Mouse (Mus musculus) kidney, adult 2 months (tissue): Measurements from ENCODE around the gene Gm9999. TPM values are rescaled to one million over a fixed set of nuclear protein-coding genes. Genes with fewer than 3 reads are reported as not detected.
"Not testable (repeated sequence)": the region's sequence is repeated elsewhere in the genome, so short reads cannot be mapped to it uniquely, and the experiment has no call there.

Experiments
- DNase-seq: peaks from one replicate; pipeline ENCODE4 v3.0.0; 2021
- H3K27ac ChIP-seq: fragments of 200-500 bp; 2 replicates; pipeline ENCODE4 v1.5.1; 2012; ENCODE audit warnings: low read depth, low read length, control low read depth, inconsistent platforms; ENCODE audit not compliant: insufficient read depth
- H3K27me3 ChIP-seq: fragments of 200-500 bp; replicated peaks from 2 replicates; pipeline ENCODE4 v1.6.1; 2012; ENCODE audit warnings: mild to moderate bottlenecking, moderate library complexity, low read length, inconsistent platforms; ENCODE audit not compliant: control insufficient read depth, insufficient read depth
- H3K36me3 ChIP-seq: fragments of 200-500 bp; 2 replicates; pipeline ENCODE4 v1.6.1; 2012; ENCODE audit warnings: mild to moderate bottlenecking, moderate library complexity, low read length, inconsistent platforms; ENCODE audit not compliant: control insufficient read depth, insufficient read depth
- H3K4me1 ChIP-seq: fragments of 200-500 bp; 2 replicates; pipeline ENCODE4 v1.6.1; 2011; ENCODE audit warnings: low read length; ENCODE audit not compliant: control insufficient read depth, insufficient read depth
- H3K4me3 ChIP-seq: fragments of 200-500 bp; 2 replicates; pipeline ENCODE4 v1.5.1; 2011; ENCODE audit warnings: mild to moderate bottlenecking, low read depth, low read length, control low read depth; ENCODE audit not compliant: insufficient read depth
- CTCF ChIP-seq: fragments of 200-500 bp; conservative IDR thresholded peaks from 2 replicates; pipeline ENCODE4 v1.5.1; 2011; ENCODE audit warnings: low read depth, mild to moderate bottlenecking, control low read depth, low read length, moderate library complexity, mixed read lengths; ENCODE audit not compliant: insufficient read depth, insufficient read length
- POLR2A ChIP-seq: fragments of 200-500 bp; IDR thresholded peaks from one replicate; pipeline ENCODE4 v1.6.1; 2011; ENCODE audit warnings: low read depth, low read length, control low read depth
- WGBS: fragments of 180-500 bp; shearing (Covaris S2); methylation state at CpG from one replicate; pipeline ENCODE4 v1.1.7; 2018; 5-methylcytosine and 5-hydroxymethylcytosine counted together
- polyA plus RNA-seq: library from polyadenylated mRNA; depleted of rRNA; stranded (reverse); fragments of >200 nt; gene quantifications from 2 replicates; pipeline ENCODE4 v1.2.3, GENCODE M21; 2012

The Gm9999 gene
- polyA plus RNA-seq, 1 experiment: not detected

GRCm38 (mm10) chr7:46987073-46987472 is 3.7 kb downstream of the Gm9999 start:
- Histone ChIP-seq H3K27me3 (no peaks in the 10 kb centered on the region; the same call in 1 of the 2 replicates), H3K36me3 (no peaks in the 10 kb centered on the region; the same call in 1 of the 2 replicates), H3K4me1 (no peaks in the 10 kb centered on the region), H3K4me3 (no peak overlapping the region), H3K27ac (no peak overlapping the region)
- 48% methylated on average over 2 of the region's 2 CpGs for WGBS
- TF ChIP-seq CTCF (no peak), POLR2A (no peak)
- DNase-seq: no peak

- not testable (repeated sequence) for H3K27me3 ChIP-seq, H3K4me3 ChIP-seq, DNase-seq, H3K36me3 ChIP-seq, H3K27ac ChIP-seq, H3K4me1 ChIP-seq
- 77% methylated on average over 4 of the region's 4 CpGs for WGBS
Observed at GRCm38 (mm10) chr7:46989387-46989786, 6.0 kb downstream of the Gm9999 start.

GRCm38 (mm10) chr7:46993079-46993478 is 9.7 kb downstream of the Gm9999 start:
- H3K4me1 ChIP-seq: no peaks in the 10 kb centered on the region
- 52% methylated on average over 8 of the region's 8 CpGs for WGBS
- H3K4me3 ChIP-seq: no peak overlapping the region
- H3K27me3 ChIP-seq: no peaks in the 10 kb centered on the region
- H3K36me3 ChIP-seq: peaks cover 5% of the 10 kb centered on the region
- no peak for TF ChIP-seq POLR2A
- no peak for TF ChIP-seq CTCF
- H3K27ac ChIP-seq: no peak overlapping the region
- no peak for DNase-seq

- peaks cover 17% of the 10 kb centered on the region for H3K4me1 ChIP-seq
- no peak overlapping the region for H3K4me3 ChIP-seq
- WGBS: 93% methylated on average over 3 of the region's 3 CpGs
- no peak overlapping the region for H3K27ac ChIP-seq
- TF ChIP-seq POLR2A (no peak), CTCF (no peak)
- H3K36me3 ChIP-seq: peaks cover 7% of the 10 kb centered on the region
- H3K27me3 ChIP-seq: no peaks in the 10 kb centered on the region
- DNase-seq: no peak
Observed at GRCm38 (mm10) chr7:46995558-46995957, 12.2 kb downstream of the Gm9999 start.

- Histone ChIP-seq H3K27ac (no peak overlapping the region), H3K4me3 (no peak overlapping the region), H3K27me3 (no peaks in the 10 kb centered on the region), H3K36me3 (peaks cover 7% of the 10 kb centered on the region), H3K4me1 (peaks cover 21% of the 10 kb centered on the region)
- TF ChIP-seq POLR2A (no peak), CTCF (no peak)
- no peak for DNase-seq
- 89% methylated on average over 4 of the region's 4 CpGs for WGBS
Observed at GRCm38 (mm10) chr7:46997008-46997407, 13.6 kb downstream of the Gm9999 start.

- Histone ChIP-seq H3K4me3 (peak overlapping the region; percentile 21; the same call in 1 of the 2 replicates), H3K36me3 (peaks cover 7% of the 10 kb centered on the region), H3K4me1 (peaks cover 25% of the 10 kb centered on the region), H3K27me3 (no peaks in the 10 kb centered on the region), H3K27ac (peak overlapping the region; percentile 37; the same call in 1 of the 2 replicates)
- WGBS: 54% methylated on average over 21 of the region's 21 CpGs
- TF ChIP-seq CTCF: no peak
- no peak for TF ChIP-seq POLR2A
- DNase-seq: peak; percentile 79
Observed at GRCm38 (mm10) chr7:46997644-46998395, 14.4 kb downstream of the Gm9999 start.

- peaks cover 29% of the 10 kb centered on the region for H3K4me1 ChIP-seq
- H3K36me3 ChIP-seq: peaks cover 4% of the 10 kb centered on the region; the same call in 1 of the 2 replicates
- 77% methylated on average over 2 of the region's 2 CpGs for WGBS
- no peak overlapping the region for H3K27ac ChIP-seq
- H3K4me3 ChIP-seq: no peak overlapping the region
- no peak for TF ChIP-seq CTCF
- no peak for TF ChIP-seq POLR2A
- H3K27me3 ChIP-seq: no peaks in the 10 kb centered on the region
- no peak for DNase-seq
Observed at GRCm38 (mm10) chr7:46998942-46999341, 15.6 kb downstream of the Gm9999 start.
